Mouse (Mus musculus): ENCODE measurements around the gene Zfp786.
A peak's percentile ranks its signal among the peaks of the same experiment; 100 is the strongest.

GRCm38 (mm10) chr6:47841831-47842230, 11.2 kb upstream of the Zfp786 start:
- TF ChIP-seq EP300 (IDR thresholded peaks at IDR 0.05; ENCODE audit: low read depth in 1 of 2, low read length in 2 of 2) (peak in 1 of 2 experiments; percentile 75; a peak in 2 of 4 replicates), POLR2A (IDR thresholded peaks at IDR 0.05; ENCODE audit: control insufficient read depth in 1 of 2, insufficient read depth in 1 of 2, low read depth in 1 of 2, low read length in 2 of 2, poor library complexity in 1 of 2) (no peak), CTCF (IDR thresholded peaks at IDR 0.05 in 2 of 3, conservative IDR thresholded peaks at IDR 0.05 in 1 of 3; ENCODE audit: control insufficient read depth in 1 of 3, insufficient read depth in 1 of 3, low read depth in 2 of 3, low read length in 3 of 3, poor library complexity in 1 of 3, severe bottlenecking in 1 of 3) (no peak), HCFC1 (IDR thresholded peaks at IDR 0.05; ENCODE audit: low read depth, low read length) (no peak), TBP (IDR thresholded peaks at IDR 0.05; ENCODE audit: low read depth, low read length) (no peak), GABPA (IDR thresholded peaks at IDR 0.05; ENCODE audit: low read depth, low read length) (no peak), USF1 (IDR thresholded peaks at IDR 0.05; ENCODE audit: low read depth, low read length) (no peak), MAX (IDR thresholded peaks at IDR 0.05; ENCODE audit: low read length) (no peak)

Measured in MEL (cell line).